Mouse (Mus musculus) ES-CJ7 (cell line): Measurements from ENCODE around the gene Tmem39b.

Experiments
- DNase-seq: peaks from one replicate; pipeline ENCODE4 v3.0.0; 2011; ENCODE audit warnings: low read depth, low spot score

Tmem39b gene

GRCm38 (mm10) chr4:129683901-129684493, 12.6 kb downstream of the Tmem39b start:
- DNase-seq: no peak

GRCm38 (mm10) chr4:129681837-129682236, 14.8 kb downstream of the Tmem39b start:
- DNase-seq: no peak

- no peak for DNase-seq
Measured at GRCm38 (mm10) chr4:129672878-129673449, 23.7 kb downstream of the Tmem39b start.

GRCm38 (mm10) chr4:129672083-129672877, 24.4 kb downstream of the Tmem39b start, which contains the start of gene Kpna6:
Gene Kpna6 (minus strand): TSS chr4:129672767.
- DNase-seq: peak; percentile 93

GRCm38 (mm10) chr4:129671491-129672082, 25.1 kb downstream of the Tmem39b start:
- peak; percentile 73 for DNase-seq

GRCm38 (mm10) chr4:129662255-129662813, 34.3 kb downstream of the Tmem39b start:
- no peak for DNase-seq

- no peak for DNase-seq
Measured at GRCm38 (mm10) chr4:129661584-129661983, 35.1 kb downstream of the Tmem39b start.

GRCm38 (mm10) chr4:129654770-129655169, 41.9 kb downstream of the Tmem39b start:
- no peak for DNase-seq

GRCm38 (mm10) chr4:129650359-129650758, 46.3 kb downstream of the Tmem39b start:
- DNase-seq: no peak

GRCm38 (mm10) chr4:129648656-129649055, 48.0 kb downstream of the Tmem39b start:
- DNase-seq: no peak

GRCm38 (mm10) chr4:129645204-129645603, 51.4 kb downstream of the Tmem39b start:
- DNase-seq: no peak

GRCm38 (mm10) chr4:129641756-129642155, 54.9 kb downstream of the Tmem39b start:
- DNase-seq: peak; percentile 31

GRCm38 (mm10) chr4:129640638-129641467, 55.8 kb downstream of the Tmem39b start, which contains the start of gene Txlna:
Gene Txlna (minus strand): TSS chr4:129641065.
- DNase-seq: peak; percentile 98

GRCm38 (mm10) chr4:129640101-129640637, 56.5 kb downstream of the Tmem39b start:
- no peak for DNase-seq

GRCm38 (mm10) chr4:129639221-129639620, 57.4 kb downstream of the Tmem39b start:
- no peak for DNase-seq

GRCm38 (mm10) chr4:129633852-129634251, 62.8 kb downstream of the Tmem39b start:
- DNase-seq: no peak

GRCm38 (mm10) chr4:129631867-129632266, 64.8 kb downstream of the Tmem39b start:
- no peak for DNase-seq

- DNase-seq: no peak
Measured at GRCm38 (mm10) chr4:129630944-129631343, 65.7 kb downstream of the Tmem39b start.
